Mouse (Mus musculus) T-helper 17 cell (primary cell): ENCODE data around the gene Dclk1.

ENCODE experiments used
- in situ Hi-C, 2 experiments: fragments of 300-600 bp; cut with MboI, MseI; formaldehyde crosslinking; loops; 1 replicate in 1 of 2; 2 replicates in 1 of 2; pipeline ENCODE4 v1.15.1; 2025; ENCODE audit warnings: high pct_unique_total_duplicates in 2 of 2

The Dclk1 gene

GRCm38 (mm10) chr3:55495231-55495630 lies 253.1 kb downstream of the Dclk1 start:
- in situ Hi-C loops, result no loop called here

GRCm38 (mm10) chr3:55495866-55496265 lies 253.7 kb downstream of the Dclk1 start:
- in situ Hi-C loops, result no loop called here

- in situ Hi-C loops, result no loop called here
Measured at GRCm38 (mm10) chr3:55496462-55496941, 254.3 kb downstream of the Dclk1 start.

- in situ Hi-C loops, result no loop called here
Measured at GRCm38 (mm10) chr3:55499298-55499697, 257.1 kb downstream of the Dclk1 start.

- in situ Hi-C loops, result no loop called here
Measured at GRCm38 (mm10) chr3:55510198-55510597, 268.0 kb downstream of the Dclk1 start.

GRCm38 (mm10) chr3:55511658-55512057 lies 269.5 kb downstream of the Dclk1 start:
- in situ Hi-C loops, result no loop called here

- in situ Hi-C loops, result no loop called here
Measured at GRCm38 (mm10) chr3:55515966-55516365, 273.8 kb downstream of the Dclk1 start.

GRCm38 (mm10) chr3:55517454-55518014 lies 275.4 kb downstream of the Dclk1 start:
- in situ Hi-C loops, result no loop called here

GRCm38 (mm10) chr3:55520240-55521180 lies 278.3 kb downstream of the Dclk1 start:
- in situ Hi-C loops, result no loop called here

- in situ Hi-C loops, result no loop called here
Measured at GRCm38 (mm10) chr3:55521776-55522175, 279.6 kb downstream of the Dclk1 start.

GRCm38 (mm10) chr3:55523224-55523623 lies 281.1 kb downstream of the Dclk1 start:
- in situ Hi-C loops, result no loop called here

GRCm38 (mm10) chr3:55523735-55524477 lies 281.7 kb downstream of the Dclk1 start:
- in situ Hi-C loops, result no loop called here

- in situ Hi-C loops, result no loop called here
Measured at GRCm38 (mm10) chr3:55524491-55525195, 282.5 kb downstream of the Dclk1 start.

GRCm38 (mm10) chr3:55526470-55526869 lies 284.3 kb downstream of the Dclk1 start:
- in situ Hi-C loops, result no loop called here

- in situ Hi-C loops, result no loop called here
Measured at GRCm38 (mm10) chr3:55527566-55527965, 285.4 kb downstream of the Dclk1 start.

GRCm38 (mm10) chr3:55528012-55528411 lies 285.8 kb downstream of the Dclk1 start:
- in situ Hi-C loops, result no loop called here

GRCm38 (mm10) chr3:55529414-55529813 lies 287.2 kb downstream of the Dclk1 start:
- in situ Hi-C loops, result no loop called here

GRCm38 (mm10) chr3:55531204-55532044 lies 289.3 kb downstream of the Dclk1 start:
- in situ Hi-C loops, result no loop called here

GRCm38 (mm10) chr3:55532175-55532973 lies 290.2 kb downstream of the Dclk1 start:
- in situ Hi-C loops, result no loop called here
